Mouse (Mus musculus) stomach, postnatal 0 days (tissue): Measurements from ENCODE around the gene Phf19.

Source experiments
- CTCF ChIP-seq: IDR thresholded peaks from 2 replicates; pipeline ENCODE4 v1.5.1; 2016; ENCODE audit warnings: antibody characterized with exemption, low read depth, mild to moderate bottlenecking, moderate library complexity
- EP300 ChIP-seq: optimal IDR thresholded peaks from 2 replicates; pipeline ENCODE3; 2016; ENCODE audit warnings: antibody characterized with exemption

GRCm38 (mm10) chr2:34903652-34904405, 10.0 kb downstream of the Phf19 start:
- no peak for TF ChIP-seq CTCF
- no peak for TF ChIP-seq EP300
